Mouse (Mus musculus) forebrain, embryonic 11.5 days (tissue): ENCODE measurements at regions not wholly inside any gene's neighbourhood (a gene's known extent, or its start where the extent isn't known, plus 50 kb on each side); places are given as distances from the start of the nearest gene placed in this dataset.

Experiments used
- ATAC-seq: fragments of 200-750 bp; cut with Nextera tagmentation; replicated peaks from 2 replicates; pipeline ENCODE4 v1.8.0; 2017; ENCODE audit warnings: moderate TSS enrichment; ENCODE audit not compliant: low FRiP score
- DNase-seq: peaks from one replicate; pipeline ENCODE4 v3.0.0-alpha.2; 2017; ENCODE audit warnings: low spot score
- H3K27ac ChIP-seq: fragments of 300-500 bp; sonication (generic); 2 replicates; pipeline ENCODE4 v1.5.1; 2014; ENCODE audit warnings: low read depth, low read length
- H3K27me3 ChIP-seq: fragments of 300-500 bp; sonication (generic); 2 replicates; pipeline ENCODE4 v1.6.1; 2014; ENCODE audit warnings: mild to moderate bottlenecking, low read length, mixed read lengths; ENCODE audit not compliant: control insufficient read depth, insufficient read depth
- H3K36me3 ChIP-seq: fragments of 300-500 bp; sonication (generic); 2 replicates; pipeline ENCODE4 v1.6.1; 2014; ENCODE audit warnings: mild to moderate bottlenecking, low read length, moderate library complexity, mixed read lengths; ENCODE audit not compliant: control insufficient read depth, insufficient read depth
- H3K4me1 ChIP-seq: fragments of 300-500 bp; sonication (generic); replicated peaks from 2 replicates; pipeline ENCODE4 v1.6.1; 2014; ENCODE audit warnings: low read length, mixed read lengths; ENCODE audit not compliant: control insufficient read depth, insufficient read depth
- H3K4me2 ChIP-seq: fragments of 300-500 bp; sonication (generic); 2 replicates; pipeline ENCODE4 v1.6.1; 2014; ENCODE audit warnings: low read depth, mild to moderate bottlenecking, low read length, moderate library complexity, mixed read lengths; ENCODE audit not compliant: severe bottlenecking
- H3K4me3 ChIP-seq: fragments of 300-500 bp; sonication (generic); 2 replicates; pipeline ENCODE4 v1.5.1; 2014; ENCODE audit warnings: low read depth, low read length
- H3K9ac ChIP-seq: fragments of 300-500 bp; sonication (generic); 2 replicates; pipeline ENCODE4 v1.6.1; 2014; ENCODE audit warnings: low read length
- H3K9me3 ChIP-seq: fragments of 300-500 bp; sonication (generic); 2 replicates; pipeline ENCODE4 v1.6.1; 2016; ENCODE audit warnings: low read length, mixed read lengths; ENCODE audit not compliant: control insufficient read depth
- WGBS: fragments of 180-500 bp; shearing (Covaris S2); extraction: QIAGEN DNeasy Blood & Tissue Kit; methylation state at CpG from one replicate; pipeline ENCODE4 v1.1.7; 2014; 5-methylcytosine and 5-hydroxymethylcytosine counted together

DNA sequence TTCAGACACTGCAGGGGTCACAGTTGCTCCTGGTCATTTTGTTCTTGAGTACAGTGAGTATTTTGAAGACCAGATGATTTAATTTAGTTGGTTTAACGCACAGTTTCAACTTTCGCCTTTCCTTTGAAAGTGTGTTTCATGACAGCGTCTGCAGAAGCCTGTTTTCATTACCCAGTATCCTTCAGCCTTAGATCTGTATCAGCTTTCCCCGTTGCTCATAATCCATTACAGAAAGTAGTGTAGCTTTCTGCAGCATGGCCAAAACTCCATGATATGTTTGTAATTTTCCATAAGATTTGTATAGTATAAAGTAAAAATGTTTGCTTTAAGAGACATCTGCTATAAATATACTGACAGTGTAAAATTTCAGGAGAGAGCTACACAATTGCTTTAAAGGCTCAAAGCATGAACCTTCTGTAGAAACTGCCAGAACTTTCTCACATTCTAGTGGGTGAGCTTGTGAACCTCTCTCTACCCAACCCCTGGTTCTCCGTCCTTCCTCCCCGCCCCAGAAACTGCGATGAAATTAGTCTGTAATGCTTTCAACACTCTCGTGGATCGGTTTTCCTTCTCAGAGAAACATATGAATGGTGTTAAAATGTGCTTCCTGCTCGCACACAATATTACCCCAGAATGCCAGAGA, 506.6 kb upstream of the Adgrl2 start:
- DNase-seq (no peak), ATAC-seq (no peak)
- Histone ChIP-seq H3K9me3 (no peaks in the 10 kb centered on the region), H3K27me3 (no peaks in the 10 kb centered on the region), H3K4me1 (no peaks in the 10 kb centered on the region), H3K27ac (no peak overlapping the region), H3K36me3 (no peaks in the 10 kb centered on the region), H3K9ac (no peak overlapping the region), H3K4me3 (no peak overlapping the region), H3K4me2 (no peak overlapping the region)
- WGBS = 74% methylated on average over 10 of the region's 10 CpGs

DNA sequence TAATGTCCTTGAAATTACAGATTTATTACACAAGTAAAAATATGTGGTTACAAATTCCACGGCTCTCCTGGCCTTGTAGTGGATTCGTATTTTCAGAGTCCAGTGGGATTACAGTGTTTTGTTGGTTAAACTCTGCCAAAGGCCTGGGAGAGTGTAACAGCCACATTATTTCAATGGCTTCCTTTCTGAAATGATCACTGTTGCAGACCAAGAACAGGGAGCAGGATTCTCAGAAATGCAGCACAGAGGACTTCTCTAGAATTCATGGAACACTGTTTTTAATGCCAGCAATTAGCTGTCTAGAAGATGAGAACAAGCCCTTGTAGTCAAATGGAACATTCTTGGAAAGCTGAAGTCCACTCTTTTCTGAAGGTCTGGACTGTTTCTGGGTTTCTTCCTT, 505.8 kb upstream of the Adgrl2 start:
- Histone ChIP-seq H3K9ac (no peak overlapping the region), H3K9me3 (no peaks in the 10 kb centered on the region), H3K36me3 (no peaks in the 10 kb centered on the region), H3K27ac (no peak overlapping the region), H3K4me2 (no peak overlapping the region), H3K4me1 (no peaks in the 10 kb centered on the region), H3K4me3 (no peak overlapping the region), H3K27me3 (no peaks in the 10 kb centered on the region)
- WGBS = 84% methylated on average over 2 of the region's 2 CpGs
- DNase-seq = no peak
- ATAC-seq = no peak

DNA sequence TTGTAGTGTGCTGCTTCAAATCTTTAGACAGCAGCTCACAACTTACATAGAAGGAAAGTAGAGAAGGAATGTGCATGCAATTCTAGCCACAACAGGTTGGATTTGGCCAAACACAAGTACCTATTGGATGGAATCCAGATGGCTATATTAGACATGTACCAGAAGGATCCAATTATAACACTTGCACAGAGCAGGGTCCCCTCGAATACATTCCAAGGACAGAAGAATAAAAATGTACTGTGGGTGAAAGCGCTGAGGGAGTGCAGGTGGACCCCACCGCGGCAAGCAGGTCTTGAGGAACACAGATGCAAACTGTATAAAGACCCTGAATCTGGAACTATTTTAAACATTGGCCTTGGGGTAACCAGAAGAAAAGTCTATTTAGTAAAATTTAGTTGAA, 497.8 kb upstream of the Adgrl2 start:
- no peak overlapping the region for H3K4me3 ChIP-seq
- no peaks in the 10 kb centered on the region for H3K36me3 ChIP-seq
- WGBS = 87% methylated on average over 4 of the region's 4 CpGs
- no peak for ATAC-seq
- no peaks in the 10 kb centered on the region for H3K9me3 ChIP-seq
- H3K9ac ChIP-seq = no peak overlapping the region
- H3K4me1 ChIP-seq = no peaks in the 10 kb centered on the region
- H3K27ac ChIP-seq = no peak overlapping the region
- H3K4me2 ChIP-seq = no peak overlapping the region
- no peaks in the 10 kb centered on the region for H3K27me3 ChIP-seq
- DNase-seq = no peak

DNA sequence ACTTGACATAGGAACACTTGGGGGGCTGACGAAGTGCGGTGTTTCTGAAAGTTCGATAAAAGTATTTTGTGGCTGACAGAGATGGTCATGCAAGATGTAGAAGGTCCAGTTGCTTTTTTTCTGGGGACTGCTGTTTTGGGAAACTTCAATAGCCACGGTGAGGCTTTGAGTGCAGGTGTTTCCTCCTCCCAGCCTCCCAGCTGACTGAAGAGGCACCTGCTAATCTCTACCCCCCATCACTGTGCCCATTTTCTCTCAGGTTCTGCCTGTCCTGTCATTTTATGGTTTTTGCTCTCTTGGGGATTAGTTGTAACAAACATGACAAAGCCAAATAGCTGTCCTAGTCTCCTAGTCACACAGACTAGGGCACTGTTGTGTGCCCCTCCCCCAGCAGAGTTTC, 495.1 kb upstream of the Adgrl2 start:
- Histone ChIP-seq H3K27me3 (no peaks in the 10 kb centered on the region), H3K9ac (no peak overlapping the region), H3K4me2 (no peak overlapping the region), H3K27ac (no peak overlapping the region), H3K4me1 (no peaks in the 10 kb centered on the region), H3K4me3 (no peak overlapping the region), H3K9me3 (no peaks in the 10 kb centered on the region), H3K36me3 (no peaks in the 10 kb centered on the region)
- WGBS = 85% methylated on average over 4 of the region's 4 CpGs
- ATAC-seq = peak; percentile 33; the same call in 1 of the 2 replicates
- DNase-seq = no peak

DNA sequence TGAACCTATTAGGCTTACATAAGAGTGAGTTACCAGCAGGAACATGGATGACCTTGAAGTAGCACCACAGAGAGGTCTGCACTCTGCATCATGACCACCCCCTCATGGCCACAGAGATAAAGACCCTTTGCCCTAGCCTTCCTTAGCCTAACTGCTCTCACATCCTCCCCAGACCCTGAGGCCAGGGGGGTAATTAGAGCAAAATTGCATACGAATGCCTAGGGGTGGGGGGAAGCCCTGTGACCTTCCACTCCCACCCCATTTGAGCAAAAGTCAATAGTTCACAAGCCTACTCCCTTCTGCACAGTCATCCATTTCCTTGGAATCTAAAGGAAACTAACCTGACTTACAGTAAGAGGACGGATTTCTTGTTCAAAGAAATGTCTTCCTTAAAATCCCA, 494.0 kb upstream of the Adgrl2 start:
- no peaks in the 10 kb centered on the region for H3K36me3 ChIP-seq
- H3K9me3 ChIP-seq = no peaks in the 10 kb centered on the region
- no peak overlapping the region for H3K4me3 ChIP-seq
- no peak for DNase-seq
- no peaks in the 10 kb centered on the region for H3K27me3 ChIP-seq
- 67% methylated on average over 2 of the region's 2 CpGs for WGBS
- no peak overlapping the region for H3K4me2 ChIP-seq
- H3K27ac ChIP-seq = no peak overlapping the region
- no peak overlapping the region for H3K9ac ChIP-seq
- ATAC-seq = no peak
- H3K4me1 ChIP-seq = no peaks in the 10 kb centered on the region

DNA sequence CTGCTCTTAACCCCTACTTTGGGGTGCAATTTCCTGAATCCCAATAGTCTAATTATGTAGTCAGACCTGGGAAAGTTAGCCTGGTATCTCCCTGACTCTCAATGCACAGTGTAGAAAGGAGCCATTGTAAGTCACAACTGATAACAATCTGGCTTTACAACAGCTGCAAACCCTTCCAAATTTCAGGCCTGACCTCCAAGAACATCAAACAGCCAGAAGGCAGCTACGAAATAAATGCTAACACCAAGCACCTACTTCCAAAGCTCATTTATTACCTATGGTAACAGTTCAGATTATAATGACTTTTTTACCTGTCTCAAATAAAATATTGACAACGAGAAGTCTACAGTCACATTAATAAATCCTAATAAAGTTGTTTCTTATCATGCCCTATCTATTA, 485.8 kb upstream of the Adgrl2 start:
- no peaks in the 10 kb centered on the region for H3K36me3 ChIP-seq
- WGBS = 83% methylated on average over 2 of the region's 2 CpGs
- H3K4me1 ChIP-seq = no peaks in the 10 kb centered on the region
- no peak overlapping the region for H3K4me3 ChIP-seq
- no peak for ATAC-seq
- H3K9me3 ChIP-seq = no peaks in the 10 kb centered on the region
- H3K27ac ChIP-seq = no peak overlapping the region
- DNase-seq = no peak
- H3K9ac ChIP-seq = no peak overlapping the region
- H3K4me2 ChIP-seq = no peak overlapping the region
- H3K27me3 ChIP-seq = no peaks in the 10 kb centered on the region

DNA sequence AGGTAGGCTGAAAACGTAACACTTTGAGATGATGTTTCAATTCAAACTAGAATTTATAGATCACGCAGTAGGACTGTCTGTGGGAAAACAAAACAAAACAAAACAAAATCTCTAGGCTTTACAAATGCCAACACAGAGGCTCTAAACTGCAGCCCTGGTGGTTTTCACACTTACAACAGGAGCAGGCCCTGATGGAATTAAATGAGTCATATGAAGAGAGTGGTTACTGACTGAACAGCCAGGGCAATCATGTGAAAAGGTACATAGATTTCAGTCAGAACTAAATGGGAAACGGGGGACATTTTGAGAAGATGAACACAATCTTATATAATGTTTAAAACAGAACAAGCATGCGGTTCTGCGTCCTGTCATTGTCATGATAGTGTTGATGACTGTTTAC, 476.6 kb upstream of the Adgrl2 start:
- Histone ChIP-seq H3K36me3 (no peaks in the 10 kb centered on the region), H3K27me3 (no peaks in the 10 kb centered on the region), H3K4me3 (no peak overlapping the region), H3K9me3 (no peaks in the 10 kb centered on the region), H3K4me1 (no peaks in the 10 kb centered on the region), H3K4me2 (no peak overlapping the region), H3K9ac (no peak overlapping the region), H3K27ac (no peak overlapping the region)
- 96% methylated on average over 5 of the region's 5 CpGs for WGBS
- ATAC-seq (no peak), DNase-seq (no peak)

DNA sequence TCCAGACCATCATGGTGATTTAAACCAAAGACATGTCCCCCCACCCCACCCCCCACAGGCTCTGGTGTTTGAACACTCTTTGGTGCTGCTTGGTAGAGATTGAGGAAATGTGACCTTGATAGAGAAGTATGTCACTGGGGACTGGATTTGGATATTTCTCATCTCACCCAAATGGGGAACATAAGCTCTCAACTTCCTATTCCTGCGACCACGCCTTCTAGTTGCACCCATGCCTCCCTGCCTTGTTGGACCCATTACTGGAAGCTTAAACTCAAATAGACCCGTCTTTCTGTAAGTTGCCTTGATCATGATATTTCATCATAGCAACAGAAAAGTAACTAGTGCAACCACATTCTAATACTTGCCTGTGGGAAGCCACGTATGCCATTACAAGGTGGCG, 474.2 kb upstream of the Adgrl2 start:
- no peaks in the 10 kb centered on the region for H3K4me1 ChIP-seq

DNA sequence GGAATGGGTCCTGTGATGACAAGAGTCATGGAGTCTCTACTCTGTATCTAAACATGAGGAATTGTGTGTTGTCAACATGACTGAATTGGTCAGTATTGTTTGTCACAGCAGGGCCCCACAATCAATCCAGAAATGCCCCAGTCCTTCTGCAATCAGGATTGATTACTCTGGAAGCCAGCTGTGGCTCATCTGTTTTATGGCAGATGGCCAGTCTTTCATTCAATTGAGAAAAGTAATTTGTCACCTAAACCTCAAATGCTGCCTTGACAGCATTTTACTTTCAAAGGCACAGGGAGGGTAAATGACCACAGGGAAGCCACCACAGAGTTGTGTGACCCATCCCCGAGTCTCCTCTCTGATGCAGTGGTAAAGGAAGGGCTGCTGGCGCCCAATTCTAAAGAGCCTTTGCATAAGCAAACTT, 471.8 kb upstream of the Adgrl2 start:
- H3K27me3 ChIP-seq = no peaks in the 10 kb centered on the region
- no peaks in the 10 kb centered on the region for H3K9me3 ChIP-seq
- WGBS = 60% methylated on average over 2 of the region's 2 CpGs
- DNase-seq (no peak), ATAC-seq (no peak)
- no peak overlapping the region for H3K9ac ChIP-seq
- no peak overlapping the region for H3K27ac ChIP-seq
- no peak overlapping the region for H3K4me3 ChIP-seq
- no peaks in the 10 kb centered on the region for H3K4me1 ChIP-seq
- no peak overlapping the region for H3K4me2 ChIP-seq
- H3K36me3 ChIP-seq = no peaks in the 10 kb centered on the region

More for the DNA sequence above, 474.2 kb upstream of the Adgrl2 start:
- Histone ChIP-seq H3K4me3 (no peak overlapping the region), H3K27ac (no peak overlapping the region), H3K36me3 (no peaks in the 10 kb centered on the region), H3K9ac (no peak overlapping the region), H3K9me3 (no peaks in the 10 kb centered on the region), H3K27me3 (no peaks in the 10 kb centered on the region), H3K4me2 (no peak overlapping the region)
- ATAC-seq (no peak), DNase-seq (no peak)
- WGBS = 94% methylated on average over 5 of the region's 5 CpGs
